ENCODE assay signal across 11 mouse cellular contexts in the genomic region with DNA sequence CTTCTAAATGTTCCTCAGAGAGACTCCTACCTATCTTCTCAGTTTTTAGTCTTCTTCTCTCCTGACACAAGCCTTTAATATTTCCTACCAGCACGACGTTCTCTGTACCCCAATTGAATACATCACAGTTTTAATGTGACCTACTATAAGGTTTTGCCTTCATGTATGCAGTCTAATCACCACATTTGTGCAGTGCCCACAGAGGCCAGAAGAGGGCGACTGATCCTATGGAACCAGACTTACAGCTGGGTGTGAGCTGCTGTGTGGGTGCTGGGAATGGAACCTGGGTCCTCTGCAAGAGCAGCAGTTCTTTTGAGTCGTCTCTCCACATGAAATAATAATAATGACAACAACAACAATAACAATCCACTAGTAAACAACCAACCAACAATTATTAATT. TPM values are rescaled to one million over a fixed set of nuclear protein-coding genes. Genes with fewer than 3 reads are reported as not detected.
A peak's percentile ranks its signal among the peaks of the same experiment; 100 is the strongest.
DNase-seq lines count a peak whose midpoint lies in the region; ATAC-seq and TF ChIP-seq lines count a peak whose summit lies in the region.
"Had no signal": no experiment of that assay in that cellular context is flagged by ENCODE, and none has a peak within 500 bp of the region (broad histone marks: within the 10 kb centered on the region; RNA-seq: fewer than 3 reads in every experiment).

No protein-coding gene starts in this region.

- no peak for ATAC-seq in erythroblast, adult 5-6 weeks (replicated peaks; ENCODE audit: low FRiP score, poor library complexity, severe bottlenecking)

- no peak overlapping the region for H3K4me3 ChIP-seq in layer of hippocampus, adult 2 months
- no peak overlapping the region for H3K4me3 ChIP-seq in ES-Bruce4 (ENCODE audit: low read depth, low read length)
- H3K4me3 ChIP-seq in cortical plate, adult 2 months (ENCODE audit: insufficient read depth, low read length): no peak overlapping the region
- H3K4me3 ChIP-seq: stomach, embryonic 15.5 days had no signal

- no peaks in the 10 kb centered on the region for H3K27me3 ChIP-seq in ES-Bruce4 (ENCODE audit: control insufficient read depth, insufficient read depth, low read length, poor library complexity, severe bottlenecking)
- H3K27me3 ChIP-seq: stomach, embryonic 15.5 days had no signal

- no peak overlapping the region for H3K9ac ChIP-seq in ES-Bruce4 (ENCODE audit: low read depth, poor library complexity, severe bottlenecking)
- H3K9ac ChIP-seq: stomach, embryonic 15.5 days had no signal

- no peak for TF ChIP-seq EP300 in ES-Bruce4 (IDR thresholded peaks at IDR 0.05; ENCODE audit: insufficient read depth, low read depth, low read length)

- H3K4me1 ChIP-seq in ES-Bruce4 (ENCODE audit: control insufficient read depth, insufficient read depth, low read length): no peaks in the 10 kb centered on the region
- peaks cover 2% of the 10 kb centered on the region; the same call in 1 of the 2 replicates for H3K4me1 ChIP-seq in cortical plate, adult 2 months (ENCODE audit: control insufficient read depth, insufficient read depth, low read length)
- H3K4me1 ChIP-seq: stomach, embryonic 15.5 days had no signal

- TF ChIP-seq CTCF in layer of hippocampus, adult 2 months (conservative IDR thresholded peaks at IDR 0.05): peak; percentile 53
- peak; percentile 58 for TF ChIP-seq CTCF in ES-Bruce4 (IDR thresholded peaks at IDR 0.05; ENCODE audit: low read depth, low read length)
- TF ChIP-seq CTCF in cortical plate, adult 2 months (IDR thresholded peaks at IDR 0.05; ENCODE audit: extremely low read depth, insufficient read depth, low read length): 0 out of 2 replicates have a peak, but pooled peaks have one; percentile 1

- H3K27ac ChIP-seq in layer of hippocampus, adult 2 months: no peak overlapping the region
- H3K27ac ChIP-seq in ES-Bruce4 (ENCODE audit: insufficient read depth, low read length): no peak overlapping the region
- H3K27ac ChIP-seq in cortical plate, adult 2 months (ENCODE audit: insufficient read depth, low read length): no peak overlapping the region
- H3K27ac ChIP-seq: macrophage; stomach, embryonic 15.5 days had no signal

- TF ChIP-seq POLR2A in ES-Bruce4 (IDR thresholded peaks at IDR 0.05; ENCODE audit: insufficient read depth, low read length): no peak
- no peak for TF ChIP-seq POLR2A in cortical plate, adult 2 months (IDR thresholded peaks at IDR 0.05; ENCODE audit: extremely low read depth, insufficient read depth, low read length)

- H3K36me3 ChIP-seq in ES-Bruce4 (ENCODE audit: control insufficient read depth, insufficient read depth, low read length, poor library complexity, severe bottlenecking): no peaks in the 10 kb centered on the region
- H3K36me3 ChIP-seq: stomach, embryonic 15.5 days had no signal

- no peak for DNase-seq in layer of hippocampus, adult 2 months (ENCODE audit: low spot score in 2 of 2)
- DNase-seq in layer of hippocampus, postnatal 36 days: no peak
- peak; percentile 5 to 6 for DNase-seq in natural killer cell, adult 2 months (ENCODE audit: low spot score in 2 of 2)
- no peak for DNase-seq in adrenal gland, postnatal 4 days (ENCODE audit: low spot score in 2 of 2)
- DNase-seq in layer of hippocampus, postnatal 14 days (ENCODE audit: low spot score in 2 of 2): no peak

- H3K9me3 ChIP-seq in ES-Bruce4 (replicated peaks; ENCODE audit: control insufficient read depth, insufficient read depth, low read length, poor library complexity, severe bottlenecking): no peaks in the 10 kb centered on the region
- H3K9me3 ChIP-seq: stomach, embryonic 15.5 days had no signal

RNA-seq across cellular contexts. Expression of a gene that starts 11.1 kb away (rescaled TPM):
- not detected for total RNA-seq in layer of hippocampus, adult 2 months (2021)
- not detected for total RNA-seq in layer of hippocampus, postnatal 36 days (2021)
- polyA plus RNA-seq in ES-Bruce4 (2011; ENCODE audit: insufficient read depth, insufficient read length, low read depth, missing spikeins): not detected in 2 replicates
- polyA plus RNA-seq in cortical plate, adult 2 months (2012; rRNA removed): not detected in 2 replicates
- total RNA-seq in adrenal gland, postnatal 4 days (2021): not detected
- not detected for total RNA-seq in layer of hippocampus, postnatal 14 days (2021)
- total RNA-seq in erythroblast, adult 5-6 weeks (2015; ENCODE audit: low replicate concordance): not detected in 2 replicates
- not detected in 2 replicates for total RNA-seq in erythroblast, adult 5-6 weeks (2017; ENCODE audit: low replicate concordance)
- polyA plus RNA-seq: heart, postnatal 0 days; macrophage; stomach, embryonic 15.5 days had no signal

RNA-seq across cellular contexts. Expression of a gene that starts 18.0 kb away (rescaled TPM):
- 10 to 100 TPM; 37.1 to 45.2 TPM for total RNA-seq in layer of hippocampus, adult 2 months (2021)
- 10 to 100 TPM; 37.6 to 38.1 TPM for total RNA-seq in layer of hippocampus, postnatal 36 days (2021)
- not detected in 2 replicates for polyA plus RNA-seq in ES-Bruce4 (2011; ENCODE audit: insufficient read depth, insufficient read length, low read depth, missing spikeins)
- polyA plus RNA-seq in cortical plate, adult 2 months (2012; rRNA removed): 37.7 and 41.2 TPM in 2 replicates
- under 1 TPM; 0.20 to 0.59 TPM for total RNA-seq in adrenal gland, postnatal 4 days (2021)
- total RNA-seq in layer of hippocampus, postnatal 14 days (2021): 10 to 100 TPM; 37.2 to 47.1 TPM
- total RNA-seq in erythroblast, adult 5-6 weeks (2015; ENCODE audit: low replicate concordance): not detected in 2 replicates
- 0.98 TPM in 1 of 2 replicates, not detected in the other for total RNA-seq in erythroblast, adult 5-6 weeks (2017; ENCODE audit: low replicate concordance)
- polyA plus RNA-seq: heart, postnatal 0 days; macrophage had no signal

RNA-seq across cellular contexts. Expression of a gene that starts 29.6 kb away (rescaled TPM):
- total RNA-seq in layer of hippocampus, adult 2 months (2021): not detected
- not detected for total RNA-seq in layer of hippocampus, postnatal 36 days (2021)
- not detected in 2 replicates for polyA plus RNA-seq in ES-Bruce4 (2011; ENCODE audit: insufficient read depth, insufficient read length, low read depth, missing spikeins)
- polyA plus RNA-seq in cortical plate, adult 2 months (2012; rRNA removed): not detected in 2 replicates
- total RNA-seq in adrenal gland, postnatal 4 days (2021): not detected
- total RNA-seq in layer of hippocampus, postnatal 14 days (2021): not detected
- total RNA-seq in erythroblast, adult 5-6 weeks (2015; ENCODE audit: low replicate concordance): not detected in 2 replicates
- total RNA-seq in erythroblast, adult 5-6 weeks (2017; ENCODE audit: low replicate concordance): not detected in 2 replicates
- polyA plus RNA-seq: heart, postnatal 0 days; macrophage; stomach, embryonic 15.5 days had no signal

RNA-seq across cellular contexts. Expression of a gene that starts 41.5 kb away (rescaled TPM):
- not detected for total RNA-seq in layer of hippocampus, adult 2 months (2021)
- not detected for total RNA-seq in layer of hippocampus, postnatal 36 days (2021)
- polyA plus RNA-seq in ES-Bruce4 (2011; ENCODE audit: insufficient read depth, insufficient read length, low read depth, missing spikeins): not detected in 2 replicates
- not detected in 2 replicates for polyA plus RNA-seq in cortical plate, adult 2 months (2012; rRNA removed)
- total RNA-seq in adrenal gland, postnatal 4 days (2021): not detected
- total RNA-seq in layer of hippocampus, postnatal 14 days (2021): not detected
- total RNA-seq in erythroblast, adult 5-6 weeks (2015; ENCODE audit: low replicate concordance): not detected in 2 replicates
- not detected in 2 replicates for total RNA-seq in erythroblast, adult 5-6 weeks (2017; ENCODE audit: low replicate concordance)
- polyA plus RNA-seq: heart, postnatal 0 days; macrophage; stomach, embryonic 15.5 days had no signal

RNA-seq across cellular contexts. Expression of a gene that starts 53.1 kb away (rescaled TPM):
- total RNA-seq in layer of hippocampus, adult 2 months (2021): not detected
- not detected for total RNA-seq in layer of hippocampus, postnatal 36 days (2021)
- polyA plus RNA-seq in ES-Bruce4 (2011; ENCODE audit: insufficient read depth, insufficient read length, low read depth, missing spikeins): not detected in 2 replicates
- polyA plus RNA-seq in cortical plate, adult 2 months (2012; rRNA removed): not detected in 2 replicates
- total RNA-seq in adrenal gland, postnatal 4 days (2021): not detected
- not detected for total RNA-seq in layer of hippocampus, postnatal 14 days (2021)
- total RNA-seq in erythroblast, adult 5-6 weeks (2015; ENCODE audit: low replicate concordance): not detected in 2 replicates
- total RNA-seq in erythroblast, adult 5-6 weeks (2017; ENCODE audit: low replicate concordance): not detected in 2 replicates
- polyA plus RNA-seq: heart, postnatal 0 days; macrophage; stomach, embryonic 15.5 days had no signal

Comparison
In these comparisons a context has a peak if more than half of its experiments do, and no peak if none do; other contexts are left out.
1. DNase-seq: peak in natural killer cell, adult 2 months (2 of 2); none in layer of hippocampus, adult 2 months (0 of 2), layer of hippocampus, postnatal 36 days (0 of 2), adrenal gland, postnatal 4 days (0 of 2) and layer of hippocampus, postnatal 14 days (0 of 2).
2. CTCF ChIP-seq: peak in every context shown above with its lines; median percentile 58 in ES-Bruce4; 53 in layer of hippocampus, adult 2 months; 1 in cortical plate, adult 2 months.
3. RNA of a gene that starts 18.0 kb away (total RNA-seq): 37.2 to 47.1 TPM in layer of hippocampus, postnatal 14 days, 37.1 to 45.2 TPM in layer of hippocampus, adult 2 months and 37.6 to 38.1 TPM in layer of hippocampus, postnatal 36 days; 0.20 to 0.59 TPM in adrenal gland, postnatal 4 days and 0.98 TPM in erythroblast, adult 5-6 weeks; every median in the first group is over 10 times any median in the second.